ENCODE assay signal across 15 mouse cellular contexts in the genomic region with DNA sequence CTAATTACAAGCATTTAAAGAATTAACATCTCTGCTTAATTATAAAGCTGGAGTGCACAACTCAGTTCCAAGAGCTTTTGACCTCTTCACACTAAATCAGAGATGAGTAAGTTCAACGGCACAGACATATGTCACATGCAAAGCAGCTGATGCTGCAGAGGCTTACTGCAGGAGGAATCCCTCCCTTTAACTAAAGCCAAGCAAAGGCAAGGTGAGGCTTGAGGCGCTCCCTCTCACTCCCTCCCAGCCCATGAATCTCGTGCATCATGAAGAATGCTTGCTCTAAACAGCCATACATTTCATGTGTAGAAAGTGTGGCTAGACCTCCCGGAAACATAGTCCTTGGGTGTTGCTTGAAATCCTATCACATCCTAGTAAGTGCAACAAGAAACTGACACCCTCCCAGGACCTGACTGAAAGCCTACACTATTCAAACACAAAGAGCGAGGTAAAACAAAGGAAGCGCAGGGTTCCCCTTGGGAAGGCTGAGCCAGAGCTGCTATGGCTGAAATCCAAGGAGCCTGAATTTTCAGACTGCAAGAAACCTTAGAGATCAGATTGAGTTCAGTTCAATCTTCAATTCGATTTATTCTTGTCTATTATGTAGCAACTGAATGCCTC.
DNase-seq lines count a peak whose midpoint lies in the region; ATAC-seq and TF ChIP-seq lines count a peak whose summit lies in the region.
"Had no signal": no experiment of that assay in that cellular context is flagged by ENCODE, and none has a peak within 500 bp of the region (broad histone marks: within the 10 kb centered on the region; RNA-seq: fewer than 3 reads in every experiment).

No protein-coding gene starts in this region.

- no peaks in the 10 kb centered on the region for H3K27me3 ChIP-seq in forebrain, postnatal 0 days (ENCODE audit: insufficient read depth, low read length)
- H3K27me3 ChIP-seq in midbrain, embryonic 12.5 days, result no peaks in the 10 kb centered on the region
- H3K27me3 ChIP-seq: neural tube, embryonic 12.5 days had no signal

- H3K4me3 ChIP-seq in forebrain, postnatal 0 days (ENCODE audit: low read depth, low read length), result no peak overlapping the region
- no peak overlapping the region for H3K4me3 ChIP-seq in midbrain, embryonic 12.5 days
- H3K4me3 ChIP-seq: heart, embryonic 10.5 days; limb, embryonic 13.5 days; neural tube, embryonic 12.5 days had no signal

- ATAC-seq in forebrain, postnatal 0 days, result peak; percentile 40; the same call in 1 of the 2 replicates
- 0 out of 2 replicates have a peak, but pooled peaks have one; percentile 38 for ATAC-seq in midbrain, embryonic 12.5 days (ENCODE audit: low FRiP score, low read depth)

- no peak overlapping the region for H3K9ac ChIP-seq in forebrain, postnatal 0 days
- H3K9ac ChIP-seq in midbrain, embryonic 12.5 days (replicated peaks), result no peak overlapping the region
- H3K9ac ChIP-seq: limb, embryonic 13.5 days; neural tube, embryonic 12.5 days had no signal

- H3K27ac ChIP-seq in forebrain, postnatal 0 days (ENCODE audit: low read depth, low read length), result peak overlapping the region; percentile 10; the same call in 1 of the 2 replicates
- H3K27ac ChIP-seq in midbrain, embryonic 12.5 days (replicated peaks), result no peak overlapping the region
- H3K27ac ChIP-seq: heart, embryonic 10.5 days; limb, embryonic 13.5 days; neural tube, embryonic 12.5 days; stomach, postnatal 0 days had no signal

- peak; percentile 3 for DNase-seq in brain, adult 2 months (ENCODE audit: low read depth, low spot score)
- DNase-seq in embryo, embryonic 9.5 days (ENCODE audit: extremely low spot score), result peak; percentile 24
- no peak for DNase-seq in forebrain, postnatal 0 days
- DNase-seq in liver, result no peak
- no peak for DNase-seq in c-Kit-positive CD71-positive TER-119-positive erythroid progenitor cells, embryonic 14.5 days (ENCODE audit: low spot score)
- no peak for DNase-seq in ovary, postnatal 14 days (ENCODE audit: low spot score)
- no peak for DNase-seq in cerebellum, adult 9-11 months
- DNase-seq: cerebellum, adult 8-10 months; lung, postnatal 10 days; right cerebral cortex, postnatal 25 days had no signal

- WGBS in forebrain, postnatal 0 days, result 30% methylated on average over 7 of the region's 7 CpGs
- WGBS in midbrain, embryonic 12.5 days, result 30% methylated on average over 7 of the region's 7 CpGs

- no peak for TF ChIP-seq CTCF in forebrain, postnatal 0 days (IDR thresholded peaks at IDR 0.05; ENCODE audit: low read depth)

- no peaks in the 10 kb centered on the region for H3K36me3 ChIP-seq in forebrain, postnatal 0 days (ENCODE audit: insufficient read depth)
- H3K36me3 ChIP-seq in midbrain, embryonic 12.5 days, result no peaks in the 10 kb centered on the region
- H3K36me3 ChIP-seq: heart, embryonic 10.5 days; limb, embryonic 13.5 days; neural tube, embryonic 12.5 days had no signal

- H3K4me1 ChIP-seq in forebrain, postnatal 0 days (ENCODE audit: insufficient read depth), result no peaks in the 10 kb centered on the region
- no peaks in the 10 kb centered on the region for H3K4me1 ChIP-seq in midbrain, embryonic 12.5 days
- H3K4me1 ChIP-seq: heart, embryonic 10.5 days; neural tube, embryonic 12.5 days had no signal

- no peak overlapping the region for H3K4me2 ChIP-seq in forebrain, postnatal 0 days (ENCODE audit: low read depth)
- no peak overlapping the region for H3K4me2 ChIP-seq in midbrain, embryonic 12.5 days (replicated peaks)
- H3K4me2 ChIP-seq: limb, embryonic 13.5 days; neural tube, embryonic 12.5 days had no signal

- H3K9me3 ChIP-seq in forebrain, postnatal 0 days (ENCODE audit: low read length), result no peaks in the 10 kb centered on the region
- H3K9me3 ChIP-seq in midbrain, embryonic 12.5 days, result no peaks in the 10 kb centered on the region
- H3K9me3 ChIP-seq: heart, embryonic 10.5 days; limb, embryonic 13.5 days; neural tube, embryonic 12.5 days had no signal

Comparison
In these comparisons a context has a peak if more than half of its experiments do, and no peak if none do; other contexts are left out.
1. DNase-seq: peak in brain, adult 2 months (single experiment) and embryo, embryonic 9.5 days (single experiment); none in forebrain, postnatal 0 days (single experiment), liver (single experiment), c-Kit-positive CD71-positive TER-119-positive erythroid progenitor cells, embryonic 14.5 days (single experiment), ovary, postnatal 14 days (single experiment) and cerebellum, adult 9-11 months (single experiment).